12 mouse cellular contexts compared by ENCODE assay signal in genomic region chr7:49298431-49298839, GRCm38 (mm10).
DNase-seq lines count a peak whose midpoint lies in the region; ATAC-seq and TF ChIP-seq lines count a peak whose summit lies in the region.
"Had no signal": no experiment of that assay in that cellular context is flagged by ENCODE, and none has a peak within 500 bp of the region (broad histone marks: within the 10 kb centered on the region; RNA-seq: fewer than 3 reads in every experiment).

No protein-coding gene starts in this region.

- no peak overlapping the region for H3K4me2 ChIP-seq in lung, postnatal 0 days (replicated peaks; ENCODE audit: low read depth, low read length)
- H3K4me2 ChIP-seq: liver, embryonic 13.5 days; midbrain, embryonic 12.5 days had no signal

- 29% methylated on average over 4 of the region's 4 CpGs for WGBS in lung, postnatal 0 days

- H3K9me3 ChIP-seq in lung, postnatal 0 days (ENCODE audit: low read length) = no peaks in the 10 kb centered on the region
- H3K9me3 ChIP-seq: liver, embryonic 13.5 days; midbrain, embryonic 12.5 days had no signal

- peak; percentile 39; the same call in 1 of the 2 replicates for TF ChIP-seq EP300 in lung, postnatal 0 days (IDR thresholded peaks at IDR 0.05)

- H3K4me3 ChIP-seq in brown adipose tissue, adult 24 weeks (ENCODE audit: insufficient read depth, low read depth, low read length) = no peak overlapping the region
- no peak overlapping the region for H3K4me3 ChIP-seq in lung, postnatal 0 days (ENCODE audit: low read depth, low read length)
- H3K4me3 ChIP-seq: heart, adult 2 months; liver, embryonic 13.5 days; midbrain, embryonic 12.5 days had no signal

- peak overlapping the region; percentile 44 for H3K27ac ChIP-seq in brown adipose tissue, adult 24 weeks (replicated peaks; ENCODE audit: low read depth, low read length)
- peak overlapping the region; percentile 71 for H3K27ac ChIP-seq in lung, postnatal 0 days (ENCODE audit: low read length)
- H3K27ac ChIP-seq: heart, adult 2 months; liver, embryonic 13.5 days; midbrain, embryonic 12.5 days had no signal

- peak; percentile 70 for DNase-seq in embryo, embryonic 10 days (ENCODE audit: low spot score)
- no peak for DNase-seq in embryo, embryonic 11 days
- peak; percentile 70 to 77 for DNase-seq in kidney, adult 8-10 months
- peak; percentile 58 for DNase-seq in lung, postnatal 0 days (ENCODE audit: low spot score)
- DNase-seq in right cerebral cortex, postnatal 25 days = no peak
- DNase-seq in urinary bladder, postnatal 25 days (ENCODE audit: low spot score) = no peak
- no peak for DNase-seq in frontal cortex, postnatal 25 days (ENCODE audit: low spot score in 2 of 2)
- DNase-seq: heart, adult 2 months; liver, embryonic 13.5 days had no signal

- no peak for TF ChIP-seq CTCF in lung, postnatal 0 days (IDR thresholded peaks at IDR 0.05)

- peak; percentile 74 for ATAC-seq in lung, postnatal 0 days

- H3K4me1 ChIP-seq in brown adipose tissue, adult 24 weeks (ENCODE audit: control insufficient read depth, insufficient read depth, insufficient read length, low read length) = peaks cover 24% of the 10 kb centered on the region
- peaks cover 19% of the 10 kb centered on the region; the same call in 1 of the 2 replicates for H3K4me1 ChIP-seq in lung, postnatal 0 days (ENCODE audit: insufficient read depth, low read depth, low read length)

- no peaks in the 10 kb centered on the region for H3K36me3 ChIP-seq in lung, postnatal 0 days (ENCODE audit: insufficient read depth, low read length)
- H3K36me3 ChIP-seq: G1E; liver, embryonic 13.5 days; midbrain, embryonic 12.5 days had no signal

- H3K9ac ChIP-seq in lung, postnatal 0 days (replicated peaks; ENCODE audit: low read depth) = no peak overlapping the region
- H3K9ac ChIP-seq: liver, embryonic 13.5 days; midbrain, embryonic 12.5 days had no signal

- H3K27me3 ChIP-seq in lung, postnatal 0 days (replicated peaks; ENCODE audit: insufficient read depth, low read length) = no peaks in the 10 kb centered on the region

Comparison
In these comparisons a context has a peak if more than half of its experiments do, and no peak if none do; other contexts are left out.
1. DNase-seq: peak in embryo, embryonic 10 days (single experiment), kidney, adult 8-10 months (2 of 2) and lung, postnatal 0 days (single experiment); none in embryo, embryonic 11 days (single experiment), right cerebral cortex, postnatal 25 days (single experiment), urinary bladder, postnatal 25 days (single experiment) and frontal cortex, postnatal 25 days (0 of 2).